Mouse (Mus musculus) liver, adult 2 months (tissue): ENCODE measurements around the gene Dock2. TPM values are rescaled to one million over a fixed set of nuclear protein-coding genes. Genes with fewer than 3 reads are reported as not detected.
A peak's percentile ranks its signal among the peaks of the same experiment; 100 is the strongest.

Experiments used
- DNase-seq: peaks from one replicate; pipeline ENCODE4 v3.0.0-alpha.2; 2011; ENCODE audit warnings: low read depth, low spot score; ENCODE audit errors: extremely low read depth
- H3K27ac ChIP-seq: fragments of 200-500 bp; replicated peaks from 2 replicates; pipeline ENCODE4 v1.5.1; 2012; ENCODE audit warnings: low read depth, mild to moderate bottlenecking, control low read depth, inconsistent platforms, low read length; ENCODE audit not compliant: insufficient read depth
- H3K27me3 ChIP-seq: fragments of 200-500 bp; 2 replicates; pipeline ENCODE4 v1.6.1; 2012; ENCODE audit warnings: mild to moderate bottlenecking, moderate library complexity, low read length, inconsistent platforms; ENCODE audit not compliant: control insufficient read depth, insufficient read depth
- H3K36me3 ChIP-seq: fragments of 200-500 bp; 2 replicates; pipeline ENCODE4 v1.6.1; 2012; ENCODE audit warnings: low read length, inconsistent platforms; ENCODE audit not compliant: control insufficient read depth, insufficient read depth
- H3K4me1 ChIP-seq: fragments of 200-500 bp; 2 replicates; pipeline ENCODE4 v1.6.1; 2011; ENCODE audit warnings: low read length; ENCODE audit not compliant: control insufficient read depth, insufficient read depth
- H3K4me3 ChIP-seq: fragments of 200-500 bp; 2 replicates; pipeline ENCODE4 v1.5.1; 2011; ENCODE audit warnings: low read depth, mild to moderate bottlenecking, control low read depth, low read length, moderate library complexity; ENCODE audit not compliant: insufficient read depth
- H3K79me2 ChIP-seq: fragments of 200-500 bp; 2 replicates; pipeline ENCODE4 v1.6.1; 2012; ENCODE audit warnings: inconsistent platforms, mild to moderate bottlenecking, low read length, moderate library complexity; ENCODE audit not compliant: control insufficient read depth, insufficient read depth
- H3K9ac ChIP-seq: fragments of 200-500 bp; 2 replicates; pipeline ENCODE4 v1.6.1; 2012; ENCODE audit warnings: low read depth, mild to moderate bottlenecking, control low read depth, inconsistent platforms, low read length
- CTCF ChIP-seq: fragments of 200-500 bp; IDR thresholded peaks from 2 replicates; pipeline ENCODE4 v1.5.1; 2011; ENCODE audit warnings: low read depth, low read length, control low read depth
- POLR2A ChIP-seq: fragments of 200-500 bp; IDR thresholded peaks from 2 replicates; pipeline ENCODE4 v1.6.1; 2011; ENCODE audit warnings: low read length, control low read depth; ENCODE audit not compliant: insufficient read depth; ENCODE audit errors: extremely low read depth
- WGBS: fragments of 180-500 bp; shearing (Covaris S2); methylation state at CpG from one replicate; pipeline ENCODE4 v1.1.7; 2018; 5-methylcytosine and 5-hydroxymethylcytosine counted together
- polyA plus RNA-seq: library from polyadenylated mRNA; depleted of rRNA; stranded (reverse); fragments of >200 nt; gene quantifications from 2 replicates; pipeline ENCODE4 v1.2.3, GENCODE M21; 2012
- total RNA-seq: library from RNA; depleted of rRNA; stranded (reverse); fragments of >200 nt; gene quantifications from 2 replicates; pipeline ENCODE4 v1.2.3, GENCODE M21; 2014

Gene Dock2
- total and polyA plus RNA-seq, 2 experiments: 0.95 to 4.0 TPM

DNA sequence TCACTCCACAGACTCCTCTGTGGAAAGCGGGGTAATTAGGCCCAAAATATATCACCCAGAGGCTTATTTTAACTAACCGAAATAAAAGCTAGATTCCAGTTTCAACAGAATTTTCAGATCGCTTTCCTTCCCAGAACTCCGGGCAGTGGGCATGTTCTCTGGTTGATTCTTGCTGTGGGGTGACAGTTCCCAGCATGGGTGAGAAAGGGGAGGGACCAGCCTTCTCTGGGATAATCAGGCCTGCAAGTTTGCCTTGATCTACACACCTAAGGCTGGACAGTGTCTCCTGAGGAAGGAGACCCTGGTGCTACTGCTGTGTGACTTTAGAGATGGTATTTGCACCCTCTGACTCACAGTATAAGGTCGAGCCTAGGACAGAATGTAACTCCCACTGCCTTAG lies 352.3 kb downstream of the Dock2 start:
- H3K36me3 ChIP-seq: no peaks in the 10 kb centered on the region
- H3K4me3 ChIP-seq: no peak overlapping the region
- H3K4me1 ChIP-seq: no peaks in the 10 kb centered on the region
- no peak for DNase-seq
- no peak overlapping the region for H3K9ac ChIP-seq
- WGBS: 51% methylated on average over 5 of the region's 5 CpGs
- H3K79me2 ChIP-seq: no peaks in the 10 kb centered on the region
- H3K27ac ChIP-seq: no peak overlapping the region
- TF ChIP-seq POLR2A (no peak), CTCF (no peak)
- H3K27me3 ChIP-seq: no peaks in the 10 kb centered on the region

DNA sequence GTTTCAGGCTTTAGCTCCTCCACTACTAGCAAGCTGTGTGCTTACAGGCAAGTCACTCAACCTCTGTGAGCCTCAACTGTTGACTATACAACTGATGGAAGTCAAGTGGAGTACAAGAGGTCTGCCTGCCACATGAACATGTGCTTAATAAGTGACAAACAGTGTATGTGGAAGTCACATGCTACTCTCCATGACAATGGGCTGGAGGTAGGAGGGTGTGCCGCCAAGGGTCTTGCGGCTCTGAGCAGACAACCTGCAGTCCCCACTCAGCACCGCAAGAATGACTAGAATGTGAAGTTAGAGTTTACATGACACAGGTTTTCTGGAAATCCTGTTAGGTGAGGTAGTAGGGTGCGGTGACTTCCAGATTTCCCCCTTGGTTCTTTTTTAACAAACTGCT lies 352.8 kb downstream of the Dock2 start:
- Histone ChIP-seq H3K27ac (no peak overlapping the region), H3K4me1 (no peaks in the 10 kb centered on the region), H3K4me3 (no peak overlapping the region), H3K9ac (no peak overlapping the region), H3K79me2 (no peaks in the 10 kb centered on the region), H3K36me3 (no peaks in the 10 kb centered on the region), H3K27me3 (no peaks in the 10 kb centered on the region)
- no peak for TF ChIP-seq POLR2A
- TF ChIP-seq CTCF: no peak
- no peak for DNase-seq
- whole genome bisulfite sequencing: 61% methylated on average over 4 of the region's 4 CpGs

DNA sequence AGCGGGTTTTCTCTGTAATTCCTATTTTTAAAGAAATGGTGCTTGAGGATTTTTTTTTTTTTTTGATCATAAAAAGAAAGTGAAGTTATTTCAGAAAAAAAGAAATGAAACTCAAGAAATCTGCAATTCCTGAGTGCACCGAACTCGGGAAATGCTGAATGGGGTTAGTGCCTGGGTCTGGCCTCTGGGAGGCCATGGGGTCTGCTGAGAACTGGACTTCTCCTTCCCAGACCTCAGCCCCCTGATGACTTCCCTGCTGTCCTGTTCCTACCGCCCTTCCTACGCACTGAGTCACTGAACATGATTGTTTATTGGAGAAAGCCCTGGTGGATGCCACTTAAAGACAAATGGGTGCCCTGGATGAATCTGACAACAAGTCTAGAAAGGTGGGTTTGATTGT lies 356.5 kb downstream of the Dock2 start:
- WGBS: 63% methylated on average over 5 of the region's 5 CpGs
- TF ChIP-seq POLR2A (no peak), CTCF (no peak)
- Histone ChIP-seq H3K79me2 (no peaks in the 10 kb centered on the region), H3K36me3 (no peaks in the 10 kb centered on the region), H3K9ac (no peak overlapping the region), H3K4me3 (no peak overlapping the region), H3K27me3 (no peaks in the 10 kb centered on the region), H3K4me1 (no peaks in the 10 kb centered on the region), H3K27ac (no peak overlapping the region)
- peak; percentile 1 for DNase-seq

DNA sequence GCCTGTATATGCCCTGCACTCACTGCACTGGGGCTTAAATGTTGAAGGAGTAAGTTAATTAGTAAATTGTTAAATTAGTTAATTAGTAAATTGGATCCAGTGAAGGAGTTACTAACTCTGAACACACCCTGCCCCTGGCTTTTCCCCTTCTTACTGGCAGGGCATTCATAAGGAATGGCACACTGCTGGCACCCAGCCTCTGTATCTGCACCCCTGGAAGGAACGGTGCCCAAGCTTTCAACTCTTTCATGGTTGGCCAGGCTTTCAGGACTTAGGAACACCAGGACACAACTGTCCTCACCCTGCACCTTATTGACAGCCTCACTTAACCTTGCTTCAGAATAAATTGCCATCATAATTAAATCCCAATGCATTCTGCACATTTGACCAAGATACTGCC lies 359.1 kb downstream of the Dock2 start:
- H3K4me3 ChIP-seq: no peak overlapping the region
- no peak for DNase-seq
- H3K27ac ChIP-seq: no peak overlapping the region
- 91% methylated on average over 1 of the region's 1 CpGs for WGBS
- H3K9ac ChIP-seq: no peak overlapping the region
- no peaks in the 10 kb centered on the region for H3K79me2 ChIP-seq
- H3K36me3 ChIP-seq: no peaks in the 10 kb centered on the region
- H3K27me3 ChIP-seq: no peaks in the 10 kb centered on the region
- no peaks in the 10 kb centered on the region for H3K4me1 ChIP-seq
- no peak for TF ChIP-seq CTCF
- TF ChIP-seq POLR2A: no peak

- Histone ChIP-seq H3K9ac (no peak overlapping the region), H3K4me3 (no peak overlapping the region), H3K79me2 (no peaks in the 10 kb centered on the region), H3K4me1 (no peaks in the 10 kb centered on the region), H3K27ac (no peak overlapping the region), H3K27me3 (no peaks in the 10 kb centered on the region), H3K36me3 (no peaks in the 10 kb centered on the region)
- DNase-seq: no peak
- 85% methylated on average over 6 of the region's 6 CpGs for WGBS
- TF ChIP-seq POLR2A (no peak), CTCF (no peak)
Observed at GRCm38 (mm10) chr11:34421061-34421460, 362.6 kb downstream of the Dock2 start.

DNA sequence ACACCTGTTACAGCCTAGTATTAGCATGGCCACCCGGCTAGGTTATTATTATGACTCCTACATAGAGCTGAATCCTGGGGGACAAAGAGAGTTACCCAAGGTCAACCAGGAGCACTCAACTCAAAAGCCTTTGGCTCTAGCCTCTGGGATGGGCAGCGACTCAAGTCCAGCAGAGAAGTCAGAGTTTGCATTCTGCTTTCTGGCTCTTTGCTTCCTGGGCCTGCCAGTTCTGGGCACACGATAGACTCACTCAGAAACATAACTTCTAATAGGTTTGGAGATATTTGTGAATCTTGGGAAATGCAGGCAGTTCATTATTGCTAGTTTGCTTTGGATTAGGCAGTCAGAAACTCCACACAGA lies 367.1 kb downstream of the Dock2 start:
- no peak overlapping the region for H3K4me3 ChIP-seq
- no peaks in the 10 kb centered on the region for H3K79me2 ChIP-seq
- H3K27me3 ChIP-seq: no peaks in the 10 kb centered on the region
- no peaks in the 10 kb centered on the region for H3K36me3 ChIP-seq
- no peak for DNase-seq
- TF ChIP-seq CTCF: no peak
- no peak for TF ChIP-seq POLR2A
- no peaks in the 10 kb centered on the region for H3K4me1 ChIP-seq
- no peak overlapping the region for H3K27ac ChIP-seq
- H3K9ac ChIP-seq: no peak overlapping the region
- 77% methylated on average over 3 of the region's 3 CpGs for WGBS
